Mouse (Mus musculus) neural tube, embryonic 10.5 days (tissue): ENCODE data around the gene Tsga10ip.

Source experiments
- DNase-seq: peaks from one replicate; pipeline ENCODE4 v3.0.0-alpha.2; 2017; ENCODE audit warnings: low spot score; ENCODE audit errors: extremely low spot score

The Tsga10ip gene

DNA sequence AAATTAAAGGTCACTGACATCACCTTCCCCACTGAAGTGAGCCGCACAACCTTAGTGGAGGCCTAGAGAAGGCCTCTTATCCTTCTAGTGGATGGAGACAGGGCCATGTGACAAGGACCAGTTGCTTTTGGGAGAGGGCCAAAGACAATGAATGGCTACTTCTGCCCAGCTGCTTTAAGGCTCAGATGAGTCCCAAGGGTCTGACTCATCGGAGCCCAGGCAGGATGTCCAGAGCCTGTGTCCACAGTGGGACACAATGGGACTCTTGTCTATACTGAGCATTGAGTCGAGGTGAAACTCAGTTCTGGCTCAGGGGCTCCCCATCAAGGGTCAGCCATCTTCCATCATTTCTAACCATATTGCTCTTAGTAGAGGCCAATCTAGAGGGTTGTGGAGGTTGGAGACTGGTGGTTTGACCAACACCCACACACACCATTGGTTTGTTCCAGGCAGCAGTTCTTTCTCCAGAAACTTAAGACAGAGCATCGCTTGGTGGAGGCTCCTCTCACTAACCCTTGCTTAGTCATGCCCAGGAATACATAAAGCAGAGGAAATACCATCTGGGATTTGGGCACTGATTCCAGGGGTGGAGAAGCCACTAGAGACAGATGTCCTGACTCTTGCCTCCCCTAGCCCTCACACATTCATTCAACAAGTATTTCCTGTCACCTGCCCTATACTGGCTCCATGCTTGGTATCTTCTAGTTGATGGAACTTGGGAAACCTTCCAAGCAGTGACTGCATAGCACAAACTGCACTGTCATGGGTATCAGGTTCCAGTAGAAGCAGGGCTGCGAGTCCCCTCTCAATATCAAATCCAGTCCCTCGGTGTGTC lies 56.8 kb downstream of the Tsga10ip start:
- DNase-seq: no peak

DNA sequence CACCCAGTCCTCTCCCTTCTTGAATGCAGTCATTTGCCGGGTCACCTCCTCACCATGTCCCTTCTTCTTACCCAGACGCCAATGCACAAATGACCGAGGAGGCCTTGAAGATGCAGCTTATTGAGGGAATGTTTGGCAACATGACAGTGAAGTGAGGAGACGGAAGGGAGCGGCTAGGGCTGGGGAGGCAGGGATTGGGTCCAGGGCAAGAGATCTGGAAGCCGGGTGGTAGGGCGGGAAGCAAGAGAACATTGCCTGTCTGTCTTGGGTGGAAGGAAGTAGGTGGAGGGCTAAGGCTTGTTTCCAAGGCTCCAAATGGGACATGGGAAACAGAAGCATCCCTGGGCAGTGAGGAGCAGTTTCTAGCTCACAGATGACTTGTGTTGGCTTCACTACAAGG lies 61.0 kb downstream of the Tsga10ip start:
- no peak for DNase-seq
